Mouse (Mus musculus): ENCODE results near the gene Armt1. TPM values are rescaled to one million over a fixed set of nuclear protein-coding genes. Genes with fewer than 3 reads are reported as not detected.

The Armt1 gene
- polyA plus RNA-seq (2012; rRNA removed; ENCODE audit: low replicate concordance), result 4.4 and 4.9 TPM in 2 replicates

GRCm38 (mm10) chr10:4432123-4432931 lies at the start of gene Armt1, which contains the start of gene Rmnd1:
Gene Armt1, plus strand, starts transcription at chr10:4432467.
Gene Rmnd1, minus strand, starts transcription at chr10:4432388.

GRCm38 (mm10) chr10:4387701-4388383 lies 44.4 kb upstream of the Armt1 start, which contains the start of gene Zbtb2:
Gene Zbtb2, minus strand, starts transcription at chr10:4388108.

GRCm38 (mm10) chr10:4482355-4482754 lies 50.1 kb downstream of the Armt1 start, which contains the start of gene Ccdc170:
Gene Ccdc170, plus strand, starts transcription at chr10:4482502.

Other genes with a start within 250 kb of the Armt1 start
- gene Akap12, start 166.1 kb upstream of the Armt1 start, polyA plus RNA-seq (2012; rRNA removed; ENCODE audit: low replicate concordance), result 0.65 and 0.85 TPM in 2 replicates
- gene Zbtb2, start 44.4 kb upstream of the Armt1 start, polyA plus RNA-seq (2012; rRNA removed; ENCODE audit: low replicate concordance), result 3.5 and 3.6 TPM in 2 replicates
- gene Rmnd1, start 79 bp upstream of the Armt1 start, polyA plus RNA-seq (2012; rRNA removed; ENCODE audit: low replicate concordance), result 9.8 and 24.4 TPM in 2 replicates
- 0.09 and 0.76 TPM in 2 replicates for gene Ccdc170, start 50.0 kb downstream of the Armt1 start, polyA plus RNA-seq (2012; rRNA removed; ENCODE audit: low replicate concordance)
- gene Esr1, start 179.1 kb downstream of the Armt1 start, polyA plus RNA-seq (2012; rRNA removed; ENCODE audit: low replicate concordance), result 0.94 and 1.1 TPM in 2 replicates